Mouse (Mus musculus) liver, embryonic 14.5 days (tissue): ENCODE measurements around the gene Stam. TPM values are rescaled to one million over a fixed set of nuclear protein-coding genes. Genes with fewer than 3 reads are reported as not detected.
"Not testable (repeated sequence)": the region's sequence is repeated elsewhere in the genome, so short reads cannot be mapped to it uniquely, and the experiment has no call there.

Experiments used
- ATAC-seq: fragments of 200-750 bp; cut with Nextera tagmentation; 2 replicates; pipeline ENCODE4 v1.8.0; 2017; ENCODE audit warnings: moderate number of reproducible peaks, mild to moderate bottlenecking, moderate library complexity; ENCODE audit not compliant: insufficient read depth
- DNase-seq, 3 experiments: peaks; one replicate each; pipeline ENCODE4 v3.0.0-alpha.2; 2012 to 2013; ENCODE audit warnings: low read depth in 3 of 3, low spot score in 3 of 3
- H3K27ac ChIP-seq: fragments of 300-500 bp; sonication (generic); 2 replicates; pipeline ENCODE4 v1.5.1; 2014; ENCODE audit warnings: moderate library complexity, mild to moderate bottlenecking, control low read depth, inconsistent platforms
- H3K27me3 ChIP-seq: fragments of 300-500 bp; sonication (generic); 2 replicates; pipeline ENCODE4 v1.6.1; 2014; ENCODE audit warnings: mild to moderate bottlenecking, low read length, moderate library complexity; ENCODE audit not compliant: control insufficient read depth, insufficient read depth
- H3K36me3 ChIP-seq: fragments of 300-500 bp; sonication (generic); replicated peaks from 2 replicates; pipeline ENCODE4 v1.6.1; 2014; ENCODE audit warnings: low read depth; ENCODE audit not compliant: control insufficient read depth, insufficient read depth
- H3K4me1 ChIP-seq, 2 experiments: fragments of 200-500 bp in 1 of 2; fragments of 300-500 bp in 1 of 2; sonication (generic) in 1 of 2; replicated peaks; 2 replicates each; pipeline ENCODE4 v1.6.1; 2012 to 2014; ENCODE audit warnings: antibody characterized with exemption in 1 of 2, inconsistent platforms in 1 of 2, low read length in 1 of 2; ENCODE audit not compliant: control insufficient read depth in 2 of 2, insufficient read depth in 2 of 2
- H3K4me2 ChIP-seq: fragments of 300-500 bp; sonication (generic); 2 replicates; pipeline ENCODE4 v1.6.1; 2014; ENCODE audit warnings: low read depth, mild to moderate bottlenecking, control low read depth, moderate library complexity
- H3K4me3 ChIP-seq, 2 experiments: fragments of 200-500 bp in 1 of 2; fragments of 300-500 bp in 1 of 2; sonication (generic) in 1 of 2; 2 replicates each; pipeline ENCODE4 v1.5.1; 2012 to 2014; ENCODE audit warnings: low read depth in 2 of 2, low read length in 2 of 2, mild to moderate bottlenecking in 2 of 2, control low read depth in 1 of 2, inconsistent platforms in 1 of 2, moderate library complexity in 1 of 2; ENCODE audit not compliant: insufficient read depth in 1 of 2
- H3K9ac ChIP-seq: fragments of 300-500 bp; sonication (generic); replicated peaks from 2 replicates; pipeline ENCODE4 v1.6.1; 2014; ENCODE audit warnings: mild to moderate bottlenecking, control low read depth, moderate library complexity
- H3K9me3 ChIP-seq: fragments of 300-500 bp; sonication (generic); 2 replicates; pipeline ENCODE4 v1.6.1; 2016; ENCODE audit warnings: low read length, mixed read lengths; ENCODE audit not compliant: control insufficient read depth
- CTCF ChIP-seq: IDR thresholded peaks from 2 replicates; pipeline ENCODE4 v1.5.1; 2016; ENCODE audit warnings: antibody characterized with exemption, low read depth, control low read depth
- EP300 ChIP-seq: IDR thresholded peaks from 2 replicates; pipeline ENCODE4 v1.6.1; 2016; ENCODE audit warnings: antibody characterized with exemption, low read depth
- WGBS: fragments of 180-500 bp; shearing (Covaris S2); extraction: QIAGEN DNeasy Blood & Tissue Kit; methylation state at CpG from one replicate; pipeline ENCODE4 v1.1.7; 2014; ENCODE audit not compliant: insufficient replicate concordance; 5-methylcytosine and 5-hydroxymethylcytosine counted together
- polyA plus RNA-seq, 2 experiments: library from polyadenylated mRNA; depleted of rRNA in 1 of 2; stranded (reverse) in 1 of 2; unstranded in 1 of 2; fragments of >200 nt; fragmentation: Nextera tagmentation in 1 of 2; extraction: Ambion mirVana in 1 of 2; gene quantifications; 2 replicates each; pipeline versions ENCODE4 v1.2.1 to v1.2.3; 2012 to 2014

The Stam gene
- polyA plus RNA-seq, 2 experiments: 10.4 to 24.8 TPM

DNA sequence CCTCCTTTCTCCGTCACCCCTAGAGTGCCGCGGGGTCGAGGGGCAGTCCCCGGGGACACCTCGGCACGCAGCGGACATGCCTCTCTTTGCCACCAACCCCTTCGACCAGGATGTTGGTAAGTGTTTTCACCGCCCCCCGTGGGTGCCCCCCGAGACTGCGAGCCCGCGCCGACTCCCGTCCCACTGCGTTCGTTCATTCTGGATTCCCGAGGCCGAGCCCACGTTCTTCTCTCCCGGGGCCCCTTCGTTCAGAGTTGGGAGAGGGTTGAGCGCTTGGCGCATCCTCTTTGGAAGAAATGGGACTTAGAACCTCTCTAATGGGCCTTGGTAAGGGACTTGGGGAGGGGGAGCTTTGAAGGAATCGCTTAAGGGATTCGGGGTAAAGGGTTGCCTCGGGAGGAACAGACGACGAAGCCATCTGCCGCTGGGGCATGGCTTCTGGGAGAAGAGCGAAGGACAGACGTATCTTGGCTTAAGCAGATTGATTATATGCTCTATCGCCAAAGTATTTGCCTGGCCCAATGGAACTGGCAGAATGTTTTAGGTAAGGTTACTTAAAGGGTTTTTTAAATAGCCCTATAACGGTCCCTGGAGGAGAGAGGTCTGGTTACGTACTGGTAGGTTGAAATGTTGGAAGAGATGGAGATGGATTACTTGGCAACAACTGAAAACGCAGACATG, 463 bp downstream of the Stam start:
- H3K27me3 ChIP-seq: no peaks in the 10 kb centered on the region
- no peaks in the 10 kb centered on the region for H3K36me3 ChIP-seq
- no peaks in the 10 kb centered on the region for H3K9me3 ChIP-seq
- no peak for ATAC-seq
- H3K4me3 ChIP-seq: peak overlapping the region; percentile 73 to 98
- WGBS: under 1% methylated on average over 38 of the region's 38 CpGs
- TF ChIP-seq CTCF (no peak), EP300 (no peak)
- H3K9ac ChIP-seq: peak overlapping the region; percentile 98
- peaks cover 9 to 23% of the 10 kb centered on the region in 2 experiments for H3K4me1 ChIP-seq
- H3K27ac ChIP-seq: peak overlapping the region; percentile 100
- H3K4me2 ChIP-seq: peak overlapping the region; percentile 92
- no peak for DNase-seq

DNA sequence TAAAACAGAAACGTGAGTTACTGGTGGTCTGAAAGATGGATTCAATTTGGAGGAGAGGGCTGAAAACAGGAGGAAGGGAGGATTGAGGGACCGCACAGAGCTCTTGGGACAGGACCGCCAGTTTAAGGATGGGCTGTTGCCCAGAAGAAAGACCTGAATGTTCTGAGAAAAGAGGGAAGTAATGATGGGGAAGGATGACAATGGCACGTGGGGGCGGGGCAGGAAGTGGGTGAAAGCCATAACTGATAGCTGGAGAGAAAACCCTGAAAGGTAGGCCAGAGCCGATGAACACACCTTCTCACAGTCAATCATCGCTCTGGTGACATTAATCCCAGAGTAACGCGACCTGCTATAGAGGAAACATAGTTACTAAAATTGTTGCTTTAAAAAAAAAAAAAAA, 4.6 kb downstream of the Stam start:
- WGBS: 47% methylated on average over 8 of the region's 9 CpGs
- H3K4me3 ChIP-seq, H3K36me3 ChIP-seq, H3K9me3 ChIP-seq, ATAC-seq, H3K27me3 ChIP-seq, H3K9ac ChIP-seq, DNase-seq, H3K27ac ChIP-seq, H3K4me2 ChIP-seq: not testable (repeated sequence)
- peaks cover 1 to 15% of the 10 kb centered on the region in 2 experiments; a peak in 3 of 4 replicates for H3K4me1 ChIP-seq

DNA sequence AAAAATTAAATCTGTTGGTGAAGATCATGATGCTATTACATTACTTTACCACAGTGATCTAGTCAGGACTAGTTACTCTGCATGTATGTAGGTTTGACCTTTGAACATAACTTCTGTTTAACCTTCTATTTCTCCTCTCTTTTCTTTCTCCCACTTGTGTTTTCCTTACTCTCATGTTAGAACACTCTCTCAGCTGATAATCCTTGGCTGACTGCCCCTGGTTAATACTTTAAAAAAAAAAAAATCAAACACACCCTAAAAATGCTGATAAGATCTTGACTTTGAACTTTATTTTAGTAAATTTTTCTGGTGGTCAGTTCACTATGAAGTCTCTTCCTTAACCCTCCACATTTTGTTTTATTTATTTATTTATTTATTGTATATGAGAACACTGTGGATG, 26.6 kb downstream of the Stam start:
- H3K9ac ChIP-seq: no peak overlapping the region
- H3K27ac ChIP-seq: no peak overlapping the region
- DNase-seq (no peak), ATAC-seq (no peak)
- no peaks in the 10 kb centered on the region; the same call in 1 of the 2 replicates for H3K36me3 ChIP-seq
- no peak for TF ChIP-seq EP300
- no peak for TF ChIP-seq CTCF
- no peaks in the 10 kb centered on the region for H3K9me3 ChIP-seq
- H3K4me1 ChIP-seq: no peaks in the 10 kb centered on the region
- no peak overlapping the region for H3K4me2 ChIP-seq
- H3K4me3 ChIP-seq: no peak overlapping the region
- H3K27me3 ChIP-seq: no peaks in the 10 kb centered on the region

DNA sequence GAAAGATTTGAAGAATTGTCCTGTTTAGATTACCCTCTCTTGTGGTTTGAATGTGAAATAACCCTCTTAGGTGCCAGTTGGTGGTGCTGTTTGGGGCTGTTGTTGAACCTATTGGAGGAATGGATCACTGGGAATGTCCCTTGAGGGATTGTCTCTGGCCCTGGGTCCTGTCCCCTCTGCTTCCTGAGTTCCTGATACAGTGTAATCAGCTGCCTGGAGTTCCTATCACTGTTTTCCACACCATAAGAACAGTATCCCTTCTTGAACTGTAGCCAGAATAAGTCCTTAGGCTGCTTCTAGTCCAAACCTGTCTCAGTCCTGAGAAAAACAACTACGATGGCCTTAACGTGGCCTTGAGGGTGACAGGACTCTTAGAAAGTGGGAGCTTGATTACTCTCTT, 28.7 kb downstream of the Stam start:
- Histone ChIP-seq H3K9ac (no peak overlapping the region), H3K4me3 (no peak overlapping the region), H3K9me3 (no peaks in the 10 kb centered on the region), H3K27ac (no peak overlapping the region), H3K36me3 (no peaks in the 10 kb centered on the region; the same call in 1 of the 2 replicates), H3K4me2 (no peak overlapping the region), H3K27me3 (no peaks in the 10 kb centered on the region), H3K4me1 (no peaks in the 10 kb centered on the region)
- 74% methylated on average over 2 of the region's 2 CpGs for WGBS
- ATAC-seq (no peak), DNase-seq (no peak)
- no peak for TF ChIP-seq EP300
- TF ChIP-seq CTCF: no peak

DNA sequence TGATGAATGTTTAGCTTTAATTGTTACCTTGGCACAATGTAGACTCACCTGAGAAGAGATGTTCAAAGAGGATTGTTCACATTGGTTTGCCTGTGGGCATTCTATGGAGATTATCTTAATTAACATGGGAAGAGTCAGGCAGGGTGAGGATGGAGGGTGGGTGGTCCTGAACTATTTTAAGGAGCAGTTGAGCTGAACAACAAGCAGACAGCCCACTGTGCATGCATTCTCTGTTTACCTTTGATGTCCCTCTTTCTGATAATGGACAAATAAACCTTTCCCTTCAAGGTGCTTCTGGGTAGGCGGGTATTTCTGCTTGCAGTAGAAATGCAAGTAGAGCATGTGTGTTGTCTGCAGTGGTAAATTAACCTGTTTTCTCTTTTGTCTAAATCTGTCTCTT, 30.0 kb downstream of the Stam start:
- no peak overlapping the region for H3K4me2 ChIP-seq
- WGBS: 96% methylated on average over 1 of the region's 1 CpGs
- no peaks in the 10 kb centered on the region; the same call in 1 of the 2 replicates for H3K36me3 ChIP-seq
- DNase-seq: no peak
- H3K4me1 ChIP-seq: no peaks in the 10 kb centered on the region
- TF ChIP-seq CTCF (no peak), EP300 (no peak)
- H3K9ac ChIP-seq: no peak overlapping the region
- no peak for ATAC-seq
- H3K27me3 ChIP-seq: no peaks in the 10 kb centered on the region
- no peak overlapping the region for H3K4me3 ChIP-seq
- no peak overlapping the region for H3K27ac ChIP-seq
- H3K9me3 ChIP-seq: no peaks in the 10 kb centered on the region
